Mouse (Mus musculus) intestine, embryonic 14.5 days (tissue): ENCODE results near the gene Garnl3. TPM values are rescaled to one million over a fixed set of nuclear protein-coding genes. Genes with fewer than 3 reads are reported as not detected.

Experiments used
- ATAC-seq: fragments of 200-750 bp; cut with Nextera tagmentation; replicated peaks from 2 replicates; pipeline ENCODE4 v1.8.0; 2017; ENCODE audit warnings: low read depth, moderate number of reproducible peaks, moderate TSS enrichment, moderate library complexity; ENCODE audit not compliant: low FRiP score, low TSS enrichment
- DNase-seq: peaks from one replicate; pipeline ENCODE4 v3.0.0-alpha.2; 2018; ENCODE audit warnings: low spot score
- H3K27ac ChIP-seq: fragments of 300-500 bp; sonication (generic); 2 replicates; pipeline ENCODE4 v1.5.1; 2014; ENCODE audit warnings: low read depth, mild to moderate bottlenecking, control low read depth
- H3K27me3 ChIP-seq: fragments of 300-500 bp; sonication (generic); replicated peaks from 2 replicates; pipeline ENCODE4 v1.6.1; 2014; ENCODE audit warnings: low read length, control low read depth; ENCODE audit not compliant: control insufficient read depth, insufficient read depth
- H3K36me3 ChIP-seq: fragments of 300-500 bp; sonication (generic); 2 replicates; pipeline ENCODE4 v1.6.1; 2014; ENCODE audit warnings: low read length, control low read depth; ENCODE audit not compliant: control insufficient read depth, insufficient read depth
- H3K4me1 ChIP-seq: fragments of 300-500 bp; sonication (generic); replicated peaks from 2 replicates; pipeline ENCODE4 v1.6.1; 2014; ENCODE audit warnings: low read length, control low read depth, mixed read lengths; ENCODE audit not compliant: control insufficient read depth, insufficient read depth
- H3K4me2 ChIP-seq: fragments of 300-500 bp; sonication (generic); 2 replicates; pipeline ENCODE4 v1.6.1; 2014; ENCODE audit warnings: low read length
- H3K4me3 ChIP-seq: fragments of 300-500 bp; sonication (generic); 2 replicates; pipeline ENCODE4 v1.5.1; 2014; ENCODE audit warnings: low read depth, low read length, control low read depth, mixed read lengths
- H3K9ac ChIP-seq: fragments of 300-500 bp; sonication (generic); 2 replicates; pipeline ENCODE4 v1.6.1; 2014; ENCODE audit warnings: mild to moderate bottlenecking, low read length
- H3K9me3 ChIP-seq: fragments of 300-500 bp; sonication (generic); 2 replicates; pipeline ENCODE4 v1.6.1; 2016; ENCODE audit warnings: low read length, control low read depth; ENCODE audit not compliant: control insufficient read depth
- WGBS: fragments of 180-500 bp; shearing (Covaris S2); extraction: QIAGEN DNeasy Blood & Tissue Kit; methylation state at CpG from one replicate; pipeline ENCODE4 v1.1.7; 2014; 5-methylcytosine and 5-hydroxymethylcytosine counted together
- polyA plus RNA-seq: library from polyadenylated mRNA; unstranded; fragments of >200 nt; fragmentation: Nextera tagmentation; extraction: Ambion mirVana; gene quantifications from 2 replicates; pipeline ENCODE4 v1.2.1, GENCODE M21; 2014

The Garnl3 gene
- polyA plus RNA-seq, 1 experiment from 2014 or later = 18.6 TPM

DNA sequence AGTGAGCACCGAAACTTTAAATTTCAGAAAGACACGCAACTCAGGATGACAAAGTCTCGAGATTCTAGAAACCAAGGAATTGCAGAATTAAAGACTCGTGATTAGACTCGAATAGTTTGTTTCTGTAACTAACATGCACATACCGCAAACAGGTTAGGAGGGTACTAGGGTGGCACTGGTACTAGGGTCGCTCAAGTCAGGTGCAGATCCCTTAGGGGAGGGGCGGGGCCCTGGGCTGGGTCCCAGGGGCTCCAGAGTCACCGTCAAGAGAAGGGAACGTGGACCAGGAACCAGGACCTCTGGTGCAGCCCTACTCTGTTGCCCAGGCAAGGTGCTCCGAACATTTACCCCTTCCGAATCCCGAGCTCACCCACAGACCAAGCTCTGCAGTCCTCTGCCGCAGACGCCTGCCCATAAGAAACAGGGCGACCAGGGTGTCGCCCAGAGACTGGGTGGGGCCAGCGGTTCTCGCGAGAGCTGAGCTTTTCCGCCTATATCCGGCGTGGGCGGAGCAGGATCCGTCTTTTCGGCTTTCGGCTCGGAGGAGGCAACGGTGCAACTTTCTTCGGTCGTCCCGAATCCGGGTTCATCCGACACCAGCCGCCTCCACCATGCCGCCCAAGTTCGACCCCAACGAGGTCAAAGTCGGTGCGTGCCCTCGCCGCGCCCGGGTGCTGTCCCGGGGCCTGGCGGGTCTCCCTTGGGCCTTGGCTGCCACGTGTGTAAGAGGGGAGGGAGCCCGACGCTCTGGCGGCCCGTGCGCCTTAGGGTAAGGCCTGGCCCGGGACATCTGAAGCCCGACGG, 170.1 kb downstream of the Garnl3 start, which contains the start of the genes Rpl12 and Lrsam1:
Gene Rpl12, plus strand, starts transcription at position 368 of the 804 bp plus-strand sequence.
Gene Lrsam1, minus strand, starts transcription at position 423 of the 804 bp plus-strand sequence.
- H3K4me3 ChIP-seq = peak within 1 kb of the TSS; percentile 95
- peak within 1 kb of the TSS; percentile 71 for H3K4me2 ChIP-seq
- peak; percentile 98 for DNase-seq
- H3K36me3 ChIP-seq = peaks cover 35% of the 10 kb centered on the region
- peaks cover 28% of the 10 kb centered on the region for H3K4me1 ChIP-seq
- H3K27me3 ChIP-seq = no peaks in the 10 kb centered on the region
- H3K9ac ChIP-seq = peak within 1 kb of the TSS; percentile 99
- peak within 1 kb of the TSS; percentile 90 for H3K27ac ChIP-seq
- H3K9me3 ChIP-seq = no peaks in the 10 kb centered on the region
- WGBS = 4% methylated on average over 55 of the region's 55 CpGs
- peak; percentile 89 for ATAC-seq

DNA sequence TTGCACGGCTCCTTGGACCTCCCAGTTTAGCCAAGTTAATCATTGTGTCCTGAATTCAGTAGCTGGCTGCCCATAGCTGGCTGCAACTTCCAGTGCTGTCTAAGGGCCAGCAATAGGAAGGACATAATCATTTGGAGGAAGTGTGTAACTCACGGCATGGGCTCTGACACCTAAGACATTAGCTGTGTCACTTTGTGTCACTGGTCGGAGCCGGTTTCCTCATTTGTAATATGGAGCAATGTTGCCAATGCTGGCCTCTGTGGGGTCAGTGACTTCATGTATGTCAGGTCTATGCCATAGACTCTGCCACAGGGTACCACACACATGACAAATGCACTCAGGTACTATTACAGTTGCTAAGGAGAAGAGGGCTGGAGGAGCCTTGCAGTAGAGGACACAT, 171.2 kb downstream of the Garnl3 start:
- peak overlapping the region; percentile 99; the same call in 1 of the 2 replicates for H3K9ac ChIP-seq
- no peak overlapping the region for H3K27ac ChIP-seq
- no peaks in the 10 kb centered on the region for H3K9me3 ChIP-seq
- DNase-seq (no peak), ATAC-seq (no peak)
- peaks cover 23% of the 10 kb centered on the region for H3K4me1 ChIP-seq
- 89% methylated on average over 4 of the region's 4 CpGs for WGBS
- H3K36me3 ChIP-seq = peaks cover 35% of the 10 kb centered on the region
- H3K4me3 ChIP-seq = no peak overlapping the region
- H3K4me2 ChIP-seq = peak overlapping the region; percentile 71
- H3K27me3 ChIP-seq = no peaks in the 10 kb centered on the region

DNA sequence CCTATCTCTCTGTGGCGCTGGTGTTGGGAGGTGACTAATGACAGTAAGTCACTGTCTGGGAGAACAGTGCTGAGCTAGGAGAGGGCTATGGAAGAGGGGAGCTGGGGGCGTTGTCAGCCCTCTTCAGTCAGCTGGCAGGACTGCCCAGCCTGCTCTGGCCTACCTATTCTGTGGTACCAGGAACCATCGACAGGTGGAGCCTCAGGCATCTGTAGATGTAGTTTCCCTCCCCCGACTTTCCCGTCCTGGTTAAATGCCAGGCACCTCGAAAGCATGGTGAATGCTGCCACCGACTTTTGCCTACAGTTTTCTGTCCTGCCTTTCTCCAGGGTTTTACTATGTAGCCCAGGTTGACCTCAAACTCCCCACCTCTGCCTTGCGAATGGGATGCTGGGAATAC, 174.1 kb downstream of the Garnl3 start:
- DNase-seq = no peak
- H3K4me3 ChIP-seq = no peak overlapping the region

DNA sequence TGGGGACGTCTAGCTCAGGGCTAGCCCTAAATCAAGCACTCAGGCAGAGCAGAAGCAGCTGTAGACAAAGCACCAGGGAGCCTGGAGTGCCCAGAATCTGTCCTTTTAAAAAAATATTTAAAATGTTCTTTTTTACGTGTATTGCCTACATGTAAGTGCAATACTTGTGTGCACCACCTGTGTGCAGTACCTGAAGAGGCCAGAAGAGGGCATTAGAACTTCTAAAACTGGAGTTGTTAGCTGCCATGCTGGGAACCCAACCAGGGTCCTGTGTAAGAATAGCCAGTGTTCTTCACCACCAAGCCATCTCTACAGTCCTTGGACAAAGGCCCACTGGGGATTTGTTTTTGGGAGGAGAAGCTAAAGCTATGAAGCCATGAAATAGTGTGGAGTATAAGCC, 176.9 kb downstream of the Garnl3 start:
- H3K4me3 ChIP-seq = no peak overlapping the region
- peaks cover 19% of the 10 kb centered on the region for H3K36me3 ChIP-seq
- ATAC-seq (no peak), DNase-seq (no peak)
- no peaks in the 10 kb centered on the region for H3K4me1 ChIP-seq
- 95% methylated on average over 2 of the region's 2 CpGs for WGBS
- H3K9me3 ChIP-seq = 0 out of 2 replicates have a peak, but pooled peaks cover 4% of the 10 kb centered on the region
- H3K4me2 ChIP-seq = no peak overlapping the region
- no peak overlapping the region for H3K27ac ChIP-seq
- no peaks in the 10 kb centered on the region for H3K27me3 ChIP-seq
- H3K9ac ChIP-seq = no peak overlapping the region

More for the DNA sequence above, 174.1 kb downstream of the Garnl3 start:
- ATAC-seq = no peak
- H3K4me1 ChIP-seq = peaks cover 4% of the 10 kb centered on the region
- WGBS = 48% methylated on average over 8 of the region's 8 CpGs
- peaks cover 9% of the 10 kb centered on the region; the same call in 1 of the 2 replicates for H3K36me3 ChIP-seq
- H3K9ac ChIP-seq = no peak overlapping the region
- no peak overlapping the region for H3K4me2 ChIP-seq
- H3K27me3 ChIP-seq = no peaks in the 10 kb centered on the region
- H3K27ac ChIP-seq = no peak overlapping the region
- 0 out of 2 replicates have a peak, but pooled peaks cover 4% of the 10 kb centered on the region for H3K9me3 ChIP-seq

DNA sequence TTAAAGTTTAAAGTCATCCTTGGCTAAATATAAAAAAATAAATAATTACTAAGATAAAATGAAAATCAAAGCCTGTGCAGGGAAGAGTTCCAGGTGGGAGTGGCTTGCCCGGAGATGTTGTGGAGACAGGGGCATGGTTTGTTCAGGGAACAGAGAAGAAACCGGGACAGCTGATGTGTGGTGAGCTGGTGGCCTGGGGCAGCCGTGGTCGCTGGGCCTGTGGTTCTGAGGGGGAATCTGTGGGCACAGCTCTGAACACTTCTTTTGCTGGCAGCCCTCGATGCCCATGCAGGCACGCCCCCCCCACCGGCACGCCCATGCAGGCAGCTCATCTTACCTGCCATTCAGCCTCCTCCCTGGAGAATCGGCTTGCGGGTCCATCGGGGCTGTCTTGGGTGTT, 184.0 kb downstream of the Garnl3 start:
- Histone ChIP-seq H3K9me3 (no peaks in the 10 kb centered on the region), H3K36me3 (peaks cover 44% of the 10 kb centered on the region), H3K4me2 (no peak overlapping the region), H3K27ac (no peak overlapping the region), H3K4me1 (no peaks in the 10 kb centered on the region), H3K4me3 (no peak overlapping the region), H3K9ac (no peak overlapping the region), H3K27me3 (no peaks in the 10 kb centered on the region)
- 93% methylated on average over 11 of the region's 11 CpGs for whole genome bisulfite sequencing
- DNase-seq = no peak
- no peak for ATAC-seq

DNA sequence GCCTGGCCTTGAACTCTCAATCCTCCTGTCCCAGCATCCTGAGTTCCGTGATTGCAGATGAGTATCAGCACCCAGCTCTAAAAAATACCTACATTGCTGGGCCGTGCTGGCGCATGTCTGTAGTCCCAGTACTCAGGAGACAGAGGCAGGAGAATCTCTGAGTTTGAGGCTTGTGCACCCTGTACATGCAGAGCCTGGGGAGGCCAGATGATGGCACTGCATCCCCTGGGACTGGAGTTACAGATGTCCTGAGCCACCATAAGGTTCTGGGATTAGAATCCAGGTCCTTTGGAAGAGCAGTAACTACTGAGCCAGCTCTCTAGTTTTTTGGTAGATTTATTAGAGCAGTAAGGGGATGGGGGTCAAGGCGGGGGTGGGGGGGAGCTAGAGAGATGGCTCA, 191.0 kb downstream of the Garnl3 start:
- ATAC-seq = no peak
- no peak for DNase-seq
- Histone ChIP-seq H3K27me3 (no peaks in the 10 kb centered on the region), H3K27ac (no peak overlapping the region), H3K9me3 (no peaks in the 10 kb centered on the region), H3K4me2 (no peak overlapping the region), H3K4me1 (no peaks in the 10 kb centered on the region), H3K9ac (no peak overlapping the region), H3K4me3 (no peak overlapping the region), H3K36me3 (peaks cover 44% of the 10 kb centered on the region)
- WGBS = 92% methylated on average over 4 of the region's 4 CpGs

DNA sequence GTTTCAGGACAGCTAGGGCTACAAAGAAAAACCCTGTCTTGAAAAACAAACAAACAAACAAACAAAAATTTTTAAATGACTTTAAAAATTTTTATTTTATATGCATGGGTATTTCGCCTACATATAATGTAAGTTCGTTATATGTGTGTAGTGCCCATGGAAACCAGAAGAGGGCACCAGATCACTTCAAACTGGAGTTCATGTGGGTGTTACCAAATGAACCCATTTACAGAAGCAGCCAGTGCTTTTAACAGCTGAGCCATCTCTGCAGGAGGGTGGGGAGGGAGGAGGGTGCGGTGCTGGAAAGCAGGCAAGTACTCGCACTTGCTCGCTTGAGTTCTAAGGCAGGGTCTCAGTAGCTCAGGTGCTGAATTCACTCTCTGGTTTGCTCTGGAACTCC, 192.0 kb downstream of the Garnl3 start:
- Histone ChIP-seq H3K27me3 (no peaks in the 10 kb centered on the region), H3K27ac (no peak overlapping the region), H3K9me3 (no peaks in the 10 kb centered on the region), H3K4me1 (0 out of 2 replicates have a peak, but pooled peaks cover 2% of the 10 kb centered on the region), H3K36me3 (peaks cover 36% of the 10 kb centered on the region), H3K9ac (no peak overlapping the region), H3K4me2 (no peak overlapping the region), H3K4me3 (no peak overlapping the region)
- 74% methylated on average over 5 of the region's 5 CpGs for WGBS
- ATAC-seq = no peak
- DNase-seq = no peak

DNA sequence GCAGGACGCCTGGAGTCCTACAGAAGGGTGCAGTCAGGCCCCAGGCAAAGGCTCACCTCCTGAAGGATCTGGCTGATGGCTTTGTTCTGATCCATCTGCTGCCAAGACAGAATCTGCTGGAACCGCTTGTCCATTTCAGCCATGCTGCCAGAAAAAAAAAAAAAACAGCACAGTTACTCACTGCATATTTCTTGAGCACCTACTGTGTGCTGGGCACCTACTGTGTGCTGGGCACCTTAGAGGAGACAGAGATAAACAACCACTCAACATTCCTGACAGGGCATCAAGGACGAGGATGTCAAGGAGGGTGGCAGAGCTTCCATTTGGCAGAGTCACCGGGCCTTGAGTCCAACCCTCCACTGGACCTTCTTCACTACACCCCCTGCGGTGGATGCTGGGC, 192.7 kb downstream of the Garnl3 start:
- 0 out of 2 replicates have a peak, but pooled peaks cover 2% of the 10 kb centered on the region for H3K4me1 ChIP-seq
- H3K36me3 ChIP-seq = peaks cover 38% of the 10 kb centered on the region
- WGBS = 86% methylated on average over 5 of the region's 5 CpGs
- H3K27me3 ChIP-seq = no peaks in the 10 kb centered on the region
- DNase-seq (no peak), ATAC-seq (no peak)
- H3K4me3 ChIP-seq = no peak overlapping the region
- no peak overlapping the region for H3K4me2 ChIP-seq
- no peaks in the 10 kb centered on the region for H3K9me3 ChIP-seq
- H3K9ac ChIP-seq = no peak overlapping the region
- no peak overlapping the region for H3K27ac ChIP-seq
